Mouse (Mus musculus) forebrain, postnatal 0 days (tissue): ENCODE measurements at regions not wholly inside any gene's neighbourhood (a gene's known extent, or its start where the extent isn't known, plus 50 kb on each side); places are given as distances from the start of the nearest gene placed in this dataset.
A peak's percentile ranks its signal among the peaks of the same experiment; 100 is the strongest.

Experiments
- ATAC-seq: fragments of 200-750 bp; cut with Nextera tagmentation; 2 replicates; pipeline ENCODE4 v1.8.0; 2017; ENCODE audit warnings: mild to moderate bottlenecking, moderate library complexity
- DNase-seq: peaks from one replicate; pipeline ENCODE4 v3.0.0-alpha.2; 2015
- H3K27ac ChIP-seq: fragments of 300-500 bp; sonication (generic); 2 replicates; pipeline ENCODE4 v1.5.1; 2014; ENCODE audit warnings: low read depth, mild to moderate bottlenecking, antibody characterized with exemption, low read length, moderate library complexity, mixed read lengths
- H3K27me3 ChIP-seq: fragments of 300-500 bp; sonication (generic); 2 replicates; pipeline ENCODE4 v1.6.1; 2014; ENCODE audit warnings: mild to moderate bottlenecking, low read length, mixed read lengths; ENCODE audit not compliant: insufficient read depth
- H3K36me3 ChIP-seq: fragments of 300-500 bp; sonication (generic); 2 replicates; pipeline ENCODE4 v1.6.1; 2014; ENCODE audit warnings: mild to moderate bottlenecking, moderate library complexity; ENCODE audit not compliant: insufficient read depth
- H3K4me1 ChIP-seq: fragments of 300-500 bp; sonication (generic); 2 replicates; pipeline ENCODE4 v1.6.1; 2014; ENCODE audit warnings: antibody characterized with exemption; ENCODE audit not compliant: insufficient read depth
- H3K4me2 ChIP-seq: fragments of 300-500 bp; sonication (generic); 2 replicates; pipeline ENCODE4 v1.6.1; 2014; ENCODE audit warnings: low read depth, mild to moderate bottlenecking, moderate library complexity
- H3K4me3 ChIP-seq: fragments of 300-500 bp; sonication (generic); 2 replicates; pipeline ENCODE4 v1.5.1; 2014; ENCODE audit warnings: low read depth, low read length, mixed read lengths
- H3K9ac ChIP-seq: fragments of 300-500 bp; sonication (generic); 2 replicates; pipeline ENCODE4 v1.6.1; 2014; ENCODE audit warnings: mild to moderate bottlenecking
- H3K9me3 ChIP-seq: fragments of 300-500 bp; sonication (generic); 2 replicates; pipeline ENCODE4 v1.6.1; 2016; ENCODE audit warnings: low read length
- CTCF ChIP-seq: sonication (generic); IDR thresholded peaks from 2 replicates; pipeline ENCODE4 v1.5.1; 2016; ENCODE audit warnings: antibody characterized with exemption, control low read depth, low read depth
- WGBS: fragments of 180-500 bp; shearing (Covaris S2); extraction: QIAGEN DNeasy Blood & Tissue Kit; methylation state at CpG from one replicate; pipeline ENCODE4 v1.1.7; 2014; 5-methylcytosine and 5-hydroxymethylcytosine counted together

- Histone ChIP-seq H3K27ac (no peak overlapping the region), H3K9ac (no peak overlapping the region), H3K4me3 (no peak overlapping the region), H3K9me3 (no peaks in the 10 kb centered on the region), H3K4me1 (no peaks in the 10 kb centered on the region), H3K36me3 (no peaks in the 10 kb centered on the region), H3K27me3 (no peaks in the 10 kb centered on the region), H3K4me2 (no peak overlapping the region)
- ATAC-seq (no peak), DNase-seq (no peak)
- no peak for TF ChIP-seq CTCF
Observed at GRCm38 (mm10) chr11:39298782-39299181, 1396.2 kb downstream of the Mat2b start.

- DNase-seq, result peak; percentile 20
- H3K4me2 ChIP-seq, result no peak overlapping the region
- WGBS, result 38% methylated on average over 1 of the region's 1 CpGs
- no peak overlapping the region for H3K27ac ChIP-seq
- no peaks in the 10 kb centered on the region for H3K4me1 ChIP-seq
- H3K27me3 ChIP-seq, result no peaks in the 10 kb centered on the region
- H3K9ac ChIP-seq, result no peak overlapping the region
- peak; percentile 61 for ATAC-seq
- no peak overlapping the region for H3K4me3 ChIP-seq
- no peaks in the 10 kb centered on the region for H3K36me3 ChIP-seq
- no peak for TF ChIP-seq CTCF
- no peaks in the 10 kb centered on the region for H3K9me3 ChIP-seq
Observed at GRCm38 (mm10) chr11:39255425-39255824, 1439.6 kb downstream of the Mat2b start.

GRCm38 (mm10) chr11:39228335-39228734 lies 1466.7 kb downstream of the Mat2b start:
- no peak for TF ChIP-seq CTCF
- no peak overlapping the region for H3K27ac ChIP-seq
- no peaks in the 10 kb centered on the region for H3K4me1 ChIP-seq
- H3K4me3 ChIP-seq, result no peak overlapping the region
- ATAC-seq (no peak), DNase-seq (no peak)
- no peak overlapping the region for H3K4me2 ChIP-seq
- H3K9me3 ChIP-seq, result no peaks in the 10 kb centered on the region
- no peaks in the 10 kb centered on the region for H3K27me3 ChIP-seq
- no peaks in the 10 kb centered on the region for H3K36me3 ChIP-seq
- 62% methylated on average over 6 of the region's 6 CpGs for WGBS
- no peak overlapping the region for H3K9ac ChIP-seq

- no peak overlapping the region for H3K9ac ChIP-seq
- no peaks in the 10 kb centered on the region for H3K27me3 ChIP-seq
- no peak for DNase-seq
- H3K4me2 ChIP-seq, result no peak overlapping the region
- H3K36me3 ChIP-seq, result no peaks in the 10 kb centered on the region
- TF ChIP-seq CTCF, result no peak
- H3K27ac ChIP-seq, result no peak overlapping the region
- H3K9me3 ChIP-seq, result no peaks in the 10 kb centered on the region
- H3K4me1 ChIP-seq, result no peaks in the 10 kb centered on the region
- no peak overlapping the region for H3K4me3 ChIP-seq
- 55% methylated on average over 2 of the region's 2 CpGs for WGBS
- no peak for ATAC-seq
Observed at GRCm38 (mm10) chr11:39224696-39225095, 1470.3 kb downstream of the Mat2b start.

- H3K36me3 ChIP-seq, result no peaks in the 10 kb centered on the region
- no peak for DNase-seq
- no peak overlapping the region for H3K9ac ChIP-seq
- H3K27me3 ChIP-seq, result no peaks in the 10 kb centered on the region
- no peak overlapping the region for H3K4me2 ChIP-seq
- 40% methylated on average over 2 of the region's 2 CpGs for WGBS
- H3K4me3 ChIP-seq, result no peak overlapping the region
- ATAC-seq, result no peak
- H3K27ac ChIP-seq, result no peak overlapping the region
- TF ChIP-seq CTCF, result no peak
- no peaks in the 10 kb centered on the region for H3K9me3 ChIP-seq
- no peaks in the 10 kb centered on the region for H3K4me1 ChIP-seq
Observed at GRCm38 (mm10) chr11:39223397-39223796, 1471.6 kb downstream of the Mat2b start.
